Mouse (Mus musculus): ENCODE results near the gene Ubr4. TPM values are rescaled to one million over a fixed set of nuclear protein-coding genes. Genes with fewer than 3 reads are reported as not detected.

Ubr4 gene
- total RNA-seq, 1 experiment = 199 TPM

GRCm38 (mm10) chr4:139505716-139506115 is 153.3 kb downstream of the Ubr4 start:
- no peaks in the 10 kb centered on the region for H3K36me3 ChIP-seq (ENCODE audit: control insufficient read depth, insufficient read depth, low read length, poor library complexity, severe bottlenecking)
- H3K9me3 ChIP-seq (ENCODE audit: control insufficient read depth, insufficient read depth, low read depth, low read length) = no peaks in the 10 kb centered on the region
- in situ Hi-C loops (cut with MboI; ENCODE audit: low sequenced_read_pairs in 2 of 2, unreplicated experiment in 2 of 2) = no loop called here
- H3K4me3 ChIP-seq (ENCODE audit: insufficient read depth in 1 of 2, low read depth in 1 of 2, low read length in 2 of 2, poor library complexity in 1 of 2, severe bottlenecking in 1 of 2) = no peak overlapping the region
- TF ChIP-seq ZNF384 (IDR thresholded peaks at IDR 0.05; ENCODE audit: low read depth, low read length) = no peak
- 0 out of 2 replicates have a peak, but pooled peaks have one; percentile 0 for TF ChIP-seq ZC3H11A (IDR thresholded peaks at IDR 0.05; ENCODE audit: borderline replicate concordance, low read depth, low read length)
- no peak for TF ChIP-seq CHD2 (IDR thresholded peaks at IDR 0.05; ENCODE audit: low read depth, low read length)
- no peak for TF ChIP-seq HCFC1 (IDR thresholded peaks at IDR 0.05; ENCODE audit: borderline replicate concordance, insufficient read depth, low read length)
- H3K27ac ChIP-seq (ENCODE audit: insufficient read depth, low read depth, low read length, poor library complexity, severe bottlenecking) = no peak overlapping the region
- no peak overlapping the region for H3K9ac ChIP-seq (ENCODE audit: insufficient read depth, low read depth, low read length, poor library complexity, severe bottlenecking)
- no peaks in the 10 kb centered on the region for H3K4me1 ChIP-seq (ENCODE audit: control insufficient read depth in 2 of 2, insufficient read depth in 2 of 2, low read length in 2 of 2, poor library complexity in 1 of 2)
- no peak for DNase-seq (ENCODE audit: low read depth, low spot score)

- Histone ChIP-seq H3K9ac (ENCODE audit: insufficient read depth, low read depth, low read length, poor library complexity, severe bottlenecking) (no peak overlapping the region), H3K27ac (ENCODE audit: insufficient read depth, low read depth, low read length, poor library complexity, severe bottlenecking) (no peak overlapping the region), H3K36me3 (ENCODE audit: control insufficient read depth, insufficient read depth, low read length, poor library complexity, severe bottlenecking) (no peaks in the 10 kb centered on the region), H3K4me1 (ENCODE audit: control insufficient read depth in 2 of 2, insufficient read depth in 2 of 2, low read length in 2 of 2, poor library complexity in 1 of 2) (no peaks in the 10 kb centered on the region), H3K9me3 (ENCODE audit: control insufficient read depth, insufficient read depth, low read depth, low read length) (no peaks in the 10 kb centered on the region), H3K4me3 (ENCODE audit: insufficient read depth in 1 of 2, low read depth in 1 of 2, low read length in 2 of 2, poor library complexity in 1 of 2, severe bottlenecking in 1 of 2) (no peak overlapping the region)
- DNase-seq (ENCODE audit: low read depth, low spot score) = no peak
- in situ Hi-C loops (cut with MboI; ENCODE audit: low sequenced_read_pairs in 2 of 2, unreplicated experiment in 2 of 2) = no loop called here
- TF ChIP-seq CHD2 (IDR thresholded peaks at IDR 0.05; ENCODE audit: low read depth, low read length) (no peak), MAFK (IDR thresholded peaks at IDR 0.05; ENCODE audit: insufficient read depth, low read depth, low read length) (no peak), ZNF384 (IDR thresholded peaks at IDR 0.05; ENCODE audit: low read depth, low read length) (no peak), HCFC1 (IDR thresholded peaks at IDR 0.05; ENCODE audit: borderline replicate concordance, insufficient read depth, low read length) (no peak), ZC3H11A (IDR thresholded peaks at IDR 0.05; ENCODE audit: borderline replicate concordance, low read depth, low read length) (no peak)
Observed at GRCm38 (mm10) chr4:139506727-139507126, 154.3 kb downstream of the Ubr4 start.

- Histone ChIP-seq H3K27ac (ENCODE audit: insufficient read depth, low read depth, low read length, poor library complexity, severe bottlenecking) (no peak overlapping the region), H3K4me3 (ENCODE audit: insufficient read depth in 1 of 2, low read depth in 1 of 2, low read length in 2 of 2, poor library complexity in 1 of 2, severe bottlenecking in 1 of 2) (no peak overlapping the region), H3K9ac (ENCODE audit: insufficient read depth, low read depth, low read length, poor library complexity, severe bottlenecking) (no peak overlapping the region), H3K4me1 (ENCODE audit: control insufficient read depth in 2 of 2, insufficient read depth in 2 of 2, low read length in 2 of 2, poor library complexity in 1 of 2) (no peaks in the 10 kb centered on the region), H3K9me3 (ENCODE audit: control insufficient read depth, insufficient read depth, low read depth, low read length) (no peaks in the 10 kb centered on the region), H3K36me3 (ENCODE audit: control insufficient read depth, insufficient read depth, low read length, poor library complexity, severe bottlenecking) (no peaks in the 10 kb centered on the region)
- no peak for TF ChIP-seq MAFK (IDR thresholded peaks at IDR 0.05; ENCODE audit: insufficient read depth, low read depth, low read length)
- no peak for TF ChIP-seq HCFC1 (IDR thresholded peaks at IDR 0.05; ENCODE audit: borderline replicate concordance, insufficient read depth, low read length)
- no peak for TF ChIP-seq ZC3H11A (IDR thresholded peaks at IDR 0.05; ENCODE audit: borderline replicate concordance, low read depth, low read length)
- no peak for TF ChIP-seq CHD2 (IDR thresholded peaks at IDR 0.05; ENCODE audit: low read depth, low read length)
- TF ChIP-seq ZNF384 (IDR thresholded peaks at IDR 0.05; ENCODE audit: low read depth, low read length) = no peak
- no peak for DNase-seq (ENCODE audit: low read depth, low spot score)
- in situ Hi-C loops (cut with MboI; ENCODE audit: low sequenced_read_pairs in 2 of 2, unreplicated experiment in 2 of 2) = no loop called here
Observed at GRCm38 (mm10) chr4:139509069-139509468, 156.7 kb downstream of the Ubr4 start.

GRCm38 (mm10) chr4:139511557-139511956 is 159.1 kb downstream of the Ubr4 start:
- Histone ChIP-seq H3K27ac (ENCODE audit: insufficient read depth, low read depth, low read length, poor library complexity, severe bottlenecking) (no peak overlapping the region), H3K4me1 (ENCODE audit: control insufficient read depth in 2 of 2, insufficient read depth in 2 of 2, low read length in 2 of 2, poor library complexity in 1 of 2) (no peaks in the 10 kb centered on the region), H3K9ac (ENCODE audit: insufficient read depth, low read depth, low read length, poor library complexity, severe bottlenecking) (no peak overlapping the region), H3K36me3 (ENCODE audit: control insufficient read depth, insufficient read depth, low read length, poor library complexity, severe bottlenecking) (no peaks in the 10 kb centered on the region), H3K9me3 (ENCODE audit: control insufficient read depth, insufficient read depth, low read depth, low read length) (no peaks in the 10 kb centered on the region), H3K4me3 (ENCODE audit: insufficient read depth in 1 of 2, low read depth in 1 of 2, low read length in 2 of 2, poor library complexity in 1 of 2, severe bottlenecking in 1 of 2) (no peak overlapping the region)
- no peak for TF ChIP-seq MAFK (IDR thresholded peaks at IDR 0.05; ENCODE audit: insufficient read depth, low read depth, low read length)
- TF ChIP-seq CHD2 (IDR thresholded peaks at IDR 0.05; ENCODE audit: low read depth, low read length) = no peak
- no peak for TF ChIP-seq ZNF384 (IDR thresholded peaks at IDR 0.05; ENCODE audit: low read depth, low read length)
- no peak for TF ChIP-seq HCFC1 (IDR thresholded peaks at IDR 0.05; ENCODE audit: borderline replicate concordance, insufficient read depth, low read length)
- no peak for TF ChIP-seq ZC3H11A (IDR thresholded peaks at IDR 0.05; ENCODE audit: borderline replicate concordance, low read depth, low read length)
- in situ Hi-C loops (cut with MboI; ENCODE audit: low sequenced_read_pairs in 2 of 2, unreplicated experiment in 2 of 2) = no loop called here
- DNase-seq (ENCODE audit: low read depth, low spot score) = no peak

- Histone ChIP-seq H3K9ac (ENCODE audit: insufficient read depth, low read depth, low read length, poor library complexity, severe bottlenecking) (no peak overlapping the region), H3K36me3 (ENCODE audit: control insufficient read depth, insufficient read depth, low read length, poor library complexity, severe bottlenecking) (no peaks in the 10 kb centered on the region), H3K27ac (ENCODE audit: insufficient read depth, low read depth, low read length, poor library complexity, severe bottlenecking) (no peak overlapping the region), H3K9me3 (ENCODE audit: control insufficient read depth, insufficient read depth, low read depth, low read length) (no peaks in the 10 kb centered on the region), H3K4me1 (ENCODE audit: control insufficient read depth in 2 of 2, insufficient read depth in 2 of 2, low read length in 2 of 2, poor library complexity in 1 of 2) (no peaks in the 10 kb centered on the region), H3K4me3 (ENCODE audit: insufficient read depth in 1 of 2, low read depth in 1 of 2, low read length in 2 of 2, poor library complexity in 1 of 2, severe bottlenecking in 1 of 2) (no peak overlapping the region)
- DNase-seq (ENCODE audit: low read depth, low spot score) = no peak
- TF ChIP-seq ZC3H11A (IDR thresholded peaks at IDR 0.05; ENCODE audit: borderline replicate concordance, low read depth, low read length) = no peak
- no peak for TF ChIP-seq HCFC1 (IDR thresholded peaks at IDR 0.05; ENCODE audit: borderline replicate concordance, insufficient read depth, low read length)
- no peak for TF ChIP-seq ZNF384 (IDR thresholded peaks at IDR 0.05; ENCODE audit: low read depth, low read length)
- TF ChIP-seq CHD2 (IDR thresholded peaks at IDR 0.05; ENCODE audit: low read depth, low read length) = no peak
- no peak for TF ChIP-seq MAFK (IDR thresholded peaks at IDR 0.05; ENCODE audit: insufficient read depth, low read depth, low read length)
- in situ Hi-C loops (cut with MboI; ENCODE audit: low sequenced_read_pairs in 2 of 2, unreplicated experiment in 2 of 2) = no loop called here
Observed at GRCm38 (mm10) chr4:139512985-139513384, 160.6 kb downstream of the Ubr4 start.

Measured in ES-E14 (cell line).